Mouse (Mus musculus) layer of hippocampus, adult 11-12 months (tissue): ENCODE measurements around the gene Dgkd.
A peak's percentile ranks its signal among the peaks of the same experiment; 100 is the strongest.

ENCODE experiments used
- DNase-seq: peaks from one replicate; pipeline ENCODE4 v3.0.0; 2022; ENCODE audit warnings: low spot score

Dgkd gene

DNA sequence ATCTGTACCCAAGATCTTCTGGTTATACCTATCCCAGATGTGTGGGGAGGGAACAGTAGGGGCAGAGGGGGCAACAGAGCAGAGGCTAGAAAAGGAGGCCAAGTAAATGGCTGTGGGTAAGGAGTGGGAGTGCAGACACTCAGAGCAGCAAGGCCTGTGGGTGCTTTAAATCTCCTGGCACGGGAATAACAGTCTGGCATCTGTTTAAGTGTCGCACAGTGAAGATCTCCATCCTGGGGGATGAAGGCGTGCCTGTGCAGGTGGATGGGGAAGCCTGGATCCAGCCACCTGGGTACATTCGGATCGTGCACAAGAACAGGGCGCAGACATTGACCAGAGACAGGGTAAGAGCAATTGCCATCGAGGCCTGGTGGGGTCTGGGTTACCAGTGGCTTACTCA, 83.0 kb downstream of the Dgkd start:
- peak; percentile 47 for DNase-seq

DNA sequence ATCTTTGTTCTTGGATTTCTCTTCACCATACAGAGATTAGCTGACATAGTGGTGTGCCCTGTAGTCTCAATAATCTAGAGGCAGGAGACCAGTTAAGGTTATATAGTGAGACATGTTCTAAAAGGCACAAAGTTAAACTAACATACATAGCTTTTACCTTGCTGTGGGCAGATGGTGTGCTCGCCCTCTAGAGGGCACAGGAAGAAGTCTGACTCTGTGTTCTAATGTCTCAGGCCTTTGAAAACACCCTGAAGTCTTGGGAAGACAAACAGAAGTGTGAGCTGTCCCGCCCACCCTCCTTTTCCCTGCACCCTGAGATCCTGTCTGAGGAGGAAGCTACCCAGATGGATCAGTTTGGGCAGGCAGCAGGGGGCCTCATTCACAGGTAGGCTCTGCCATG, 83.4 kb downstream of the Dgkd start:
- no peak for DNase-seq

GRCm38 (mm10) chr1:87941765-87942164, 88.7 kb downstream of the Dgkd start:
- DNase-seq = no peak

DNA sequence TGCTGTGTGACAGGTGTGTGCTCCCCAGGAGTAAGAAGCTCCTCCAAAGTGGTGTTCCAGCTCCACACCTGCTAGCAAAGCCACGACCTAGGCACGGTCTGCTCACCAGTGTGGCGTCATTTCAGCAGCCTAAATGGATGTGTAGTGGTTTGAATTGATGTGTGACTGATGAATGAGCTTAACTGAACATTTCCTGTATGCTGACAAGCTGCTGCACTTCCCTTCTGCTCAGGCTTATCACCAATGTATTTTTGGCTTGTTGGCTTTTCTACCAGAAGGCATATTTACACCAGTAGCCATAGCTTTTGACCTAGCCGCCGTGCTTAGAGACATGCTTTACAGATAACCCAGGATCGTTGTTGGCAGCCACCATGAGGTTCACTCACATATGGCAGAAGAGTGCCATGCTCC, 94.6 kb downstream of the Dgkd start:
- DNase-seq = no peak

GRCm38 (mm10) chr1:87951641-87952040, 98.6 kb downstream of the Dgkd start:
- DNase-seq = no peak

DNA sequence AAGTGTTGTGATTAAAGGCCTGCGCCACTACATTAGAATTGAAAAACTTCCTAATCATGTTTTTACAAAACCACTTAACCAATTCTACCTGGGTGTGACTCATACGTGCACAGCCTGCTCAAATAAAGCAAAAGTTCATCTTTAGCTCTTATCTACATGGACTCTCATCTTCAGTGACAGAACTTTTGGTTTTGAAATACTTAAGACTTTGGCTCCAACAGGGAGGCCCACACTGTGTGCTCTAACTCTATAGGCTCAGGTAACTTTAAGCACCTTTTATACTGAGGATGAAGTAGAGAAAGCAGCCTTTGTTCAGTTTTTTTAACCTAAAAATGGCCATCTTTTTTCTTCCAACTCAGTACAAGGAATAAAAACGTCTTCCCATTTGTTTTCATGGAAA, 100.0 kb downstream of the Dgkd start:
- no peak for DNase-seq

- DNase-seq = no peak
Measured at GRCm38 (mm10) chr1:87958931-87959330, 105.8 kb downstream of the Dgkd start.

GRCm38 (mm10) chr1:87959532-87959931, 106.4 kb downstream of the Dgkd start:
- no peak for DNase-seq

DNA sequence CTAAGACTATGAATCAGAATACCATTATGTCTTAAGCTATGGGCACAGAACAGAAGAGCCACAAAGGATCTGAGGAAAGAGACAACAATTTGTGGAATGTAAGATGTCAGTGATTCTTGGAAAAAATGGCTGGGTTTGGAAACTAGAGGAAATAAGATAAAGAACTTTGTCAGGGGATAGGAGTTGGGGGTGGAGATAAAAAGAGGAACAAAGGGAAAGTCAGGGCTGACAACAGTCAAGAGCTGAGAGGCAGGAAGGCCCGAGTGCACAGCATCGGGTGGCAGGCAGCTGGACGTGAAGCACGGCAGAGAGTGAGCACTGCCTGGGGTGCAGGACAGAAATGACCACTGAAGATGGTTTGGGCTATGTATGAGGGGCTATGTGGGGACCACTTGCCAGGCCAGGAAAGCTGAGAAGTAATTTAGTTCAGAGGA, 106.9 kb downstream of the Dgkd start:
- DNase-seq = no peak

DNA sequence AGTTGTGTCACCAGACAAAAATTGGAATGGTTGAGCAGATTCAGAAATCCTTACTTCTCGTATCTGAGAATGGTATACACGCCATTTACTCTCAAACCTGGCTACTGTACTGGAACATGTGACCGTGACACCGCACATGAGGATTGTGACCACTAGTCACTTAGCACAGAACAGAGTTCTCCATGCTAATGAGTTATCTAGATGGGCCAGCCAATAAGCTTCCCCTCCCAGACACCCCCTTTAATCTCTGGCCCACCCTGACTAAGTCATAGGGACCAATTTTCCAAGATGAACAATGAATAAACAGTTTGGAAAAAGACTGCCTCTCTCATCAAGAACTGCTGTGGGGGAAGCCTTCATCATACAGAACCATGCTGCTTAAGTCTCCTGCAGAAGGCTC, 107.7 kb downstream of the Dgkd start:
- no peak for DNase-seq

DNA sequence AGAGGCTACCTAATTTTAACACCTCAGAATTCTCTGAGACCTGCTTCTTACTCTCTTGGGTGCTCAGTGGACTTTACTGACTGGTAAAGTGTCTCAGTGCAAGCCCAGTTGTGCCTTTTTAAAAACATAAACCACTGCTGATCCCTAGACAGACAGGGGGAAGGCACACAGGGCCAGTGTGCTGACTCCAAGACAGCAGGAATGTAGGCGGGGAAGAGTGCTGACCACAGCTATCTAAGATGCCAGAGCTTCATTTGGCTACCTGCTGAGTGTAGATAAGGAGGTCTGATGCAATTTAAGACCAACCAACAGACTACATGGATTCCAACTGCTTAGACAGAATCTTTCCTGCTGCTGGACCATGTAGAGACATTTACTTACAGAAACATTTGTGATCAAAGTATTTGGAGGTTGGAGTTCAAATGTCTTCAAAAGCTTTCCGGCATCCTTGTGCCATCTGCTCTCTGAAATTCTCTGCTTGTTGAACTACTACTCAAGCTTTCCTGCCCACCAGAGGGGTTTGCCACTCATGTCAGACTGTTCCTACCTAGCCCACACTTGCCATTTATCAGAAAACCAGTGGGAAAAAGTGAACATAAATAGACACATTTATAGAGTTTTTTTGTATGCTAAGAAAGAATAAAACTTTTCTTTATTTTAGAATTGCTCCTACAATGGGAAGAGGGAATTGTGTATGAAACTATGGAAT, 108.5 kb downstream of the Dgkd start:
- no peak for DNase-seq

DNA sequence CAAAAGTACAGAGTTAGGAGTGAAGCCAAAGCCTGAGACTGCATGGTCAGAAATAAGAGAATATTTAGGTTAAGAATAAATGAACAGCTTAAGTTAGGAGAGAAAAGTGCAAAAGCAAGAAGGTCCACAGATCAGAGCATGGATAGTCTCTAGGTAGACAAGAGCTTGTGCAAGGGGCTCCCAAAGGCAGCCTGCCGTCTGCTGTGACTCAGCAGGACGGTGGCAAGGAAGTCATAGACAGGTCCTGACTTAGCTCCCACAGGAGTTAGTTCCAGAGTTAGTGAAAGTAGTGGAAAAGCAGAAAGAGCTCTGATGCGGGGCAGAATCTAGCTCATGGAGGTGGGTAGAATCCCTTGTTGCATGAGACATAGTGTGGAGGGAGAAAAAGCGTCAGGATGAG, 117.3 kb downstream of the Dgkd start:
- DNase-seq = no peak

DNA sequence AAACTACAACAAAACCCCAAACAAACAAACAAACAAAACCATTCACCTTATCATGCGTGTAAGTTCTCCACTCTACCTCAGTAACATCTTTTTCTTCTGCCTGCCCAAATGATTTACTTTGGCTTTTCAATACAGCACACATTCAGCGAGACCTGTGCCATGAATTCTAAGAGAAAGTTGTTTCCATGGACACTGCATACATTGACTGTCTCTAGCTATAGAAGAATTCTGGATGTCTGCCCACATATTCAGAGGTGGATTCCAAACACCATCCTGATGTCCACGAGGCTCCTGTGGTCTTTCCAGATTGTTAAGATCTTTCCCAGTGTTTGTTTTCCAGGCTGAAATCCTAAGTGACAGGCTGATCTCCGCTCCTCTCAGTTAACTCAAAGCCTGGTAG, 129.2 kb downstream of the Dgkd start:
- DNase-seq = no peak

DNA sequence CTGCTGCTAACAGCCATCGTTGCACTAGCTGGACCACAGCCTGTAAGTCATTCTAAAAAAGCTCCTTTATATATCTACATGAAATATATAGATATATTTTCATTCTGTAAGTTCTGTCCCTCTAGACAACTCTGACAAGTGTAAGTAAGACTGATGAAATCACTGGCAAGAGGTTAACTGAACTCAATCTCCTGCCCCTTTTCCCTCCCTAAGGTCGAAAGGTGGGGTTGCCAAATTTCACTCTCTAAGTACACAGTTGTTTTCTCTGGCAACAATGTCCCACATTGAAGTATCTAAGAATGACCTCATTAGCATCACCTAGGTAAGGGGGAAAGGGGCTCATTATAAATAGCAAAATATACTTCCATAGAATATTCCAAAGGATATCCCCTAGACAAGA, 139.6 kb downstream of the Dgkd start:
- DNase-seq = no peak
